Mouse (Mus musculus) liver, postnatal 0 days (tissue): ENCODE measurements around the gene Spc24.

Source experiments
- CTCF ChIP-seq: sonication (generic); IDR thresholded peaks from 2 replicates; pipeline ENCODE4 v1.5.1; 2016; ENCODE audit warnings: antibody characterized with exemption, low read depth
- EP300 ChIP-seq: IDR thresholded peaks from 2 replicates; pipeline ENCODE4 v1.6.1; 2016; ENCODE audit warnings: antibody characterized with exemption, low read depth, mild to moderate bottlenecking

- TF ChIP-seq CTCF, result no peak
- TF ChIP-seq EP300, result no peak
Observed at GRCm38 (mm10) chr9:21796259-21796658, 36.2 kb upstream of the Spc24 start.
